Mouse (Mus musculus) liver, adult (tissue): ENCODE measurements around the gene Dtx1.

ENCODE experiments used
- GATA4 ChIP-seq: IDR thresholded peaks from 2 replicates; pipeline ENCODE4 v1.6.1; 2014; ENCODE audit warnings: mild to moderate bottlenecking, low read length; ENCODE audit not compliant: insufficient replicate concordance

The Dtx1 gene

DNA sequence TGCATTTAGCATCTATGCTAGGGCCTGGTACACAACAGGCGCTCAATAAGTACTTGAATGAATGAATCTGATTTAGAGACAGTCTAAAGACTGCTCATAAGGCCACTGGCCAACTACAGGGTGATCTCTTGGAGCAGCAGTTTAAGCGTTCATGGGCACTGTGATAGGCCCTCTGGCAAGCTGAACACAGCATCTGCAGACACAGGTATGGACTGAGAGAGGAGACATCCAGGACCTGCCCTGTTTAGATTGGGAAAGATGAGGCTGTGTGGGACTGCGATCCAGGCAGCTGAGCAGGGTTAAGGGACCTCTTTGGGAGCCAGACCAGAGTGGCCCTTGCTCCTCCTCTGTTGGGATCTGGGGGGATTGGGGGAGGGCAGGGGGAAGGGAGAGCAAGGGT is at the start of gene Dtx1:
Dtx1 (minus strand) TSS at position 101 of the 400 bp plus-strand sequence.
- no peak for TF ChIP-seq GATA4

DNA sequence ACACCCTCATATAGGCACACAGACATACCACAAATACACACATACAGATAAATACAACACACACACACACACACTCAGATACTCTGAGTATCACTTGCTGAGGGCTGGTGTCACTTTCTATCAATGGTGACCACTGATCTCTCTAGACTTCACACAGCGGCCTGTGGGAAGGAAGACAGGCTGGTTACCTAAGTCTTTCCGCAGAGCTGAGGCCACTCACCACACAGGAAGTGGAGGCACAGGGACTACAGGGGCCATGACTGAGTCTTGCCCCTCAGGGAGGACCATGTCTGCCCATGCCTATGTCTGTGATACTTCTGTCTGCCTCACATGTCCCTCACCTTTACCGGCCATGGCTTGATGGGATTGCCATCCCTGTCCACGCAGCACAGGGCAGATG is 42.5 kb upstream of the Dtx1 start:
- TF ChIP-seq GATA4: no peak

DNA sequence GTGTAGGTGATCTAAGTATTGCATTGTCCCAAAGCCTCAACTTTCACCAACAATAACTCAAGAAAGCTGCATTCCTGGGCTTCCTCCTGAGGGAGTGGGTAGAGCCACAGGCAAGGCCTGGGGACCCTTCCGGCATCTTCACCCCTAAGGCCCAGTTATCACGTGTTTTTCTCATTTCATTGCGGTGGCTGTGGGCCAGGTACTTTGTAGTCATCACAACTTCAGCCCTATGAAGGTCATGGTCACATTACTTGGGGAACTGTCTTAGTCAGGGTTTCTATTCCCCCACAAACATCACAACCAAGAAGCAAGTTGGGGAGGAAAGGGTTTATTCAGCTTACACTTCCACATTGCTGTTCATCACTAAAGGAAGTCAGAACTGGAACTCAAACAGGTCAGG is 41.1 kb upstream of the Dtx1 start:
- TF ChIP-seq GATA4: no peak

DNA sequence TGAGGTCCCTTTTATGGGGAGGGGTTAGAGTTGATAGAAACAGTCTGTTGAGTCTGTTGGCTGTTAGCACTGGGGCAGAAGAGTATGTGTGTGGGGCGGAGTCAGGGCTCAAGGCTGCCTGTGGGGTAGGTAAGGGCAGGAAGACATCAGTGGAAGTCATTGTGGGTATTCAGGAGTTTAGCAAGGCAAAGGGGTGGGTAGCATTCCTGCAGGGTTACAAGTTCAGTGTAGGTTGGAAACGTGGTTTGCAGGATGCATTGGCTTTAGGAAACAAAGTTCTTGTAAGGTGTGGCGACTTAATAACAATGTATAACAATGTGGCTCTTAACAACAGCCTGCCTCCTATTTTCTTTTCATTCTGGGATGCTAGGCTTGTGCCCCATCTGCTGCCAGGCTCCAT is 39.5 kb upstream of the Dtx1 start:
- TF ChIP-seq GATA4: no peak

GRCm38 (mm10) chr5:120749688-120750087 is 38.0 kb upstream of the Dtx1 start, which contains the start of gene Oas2:
Gene Oas2 (minus strand): TSS chr5:120749853.
- no peak for TF ChIP-seq GATA4

GRCm38 (mm10) chr5:120746451-120746850 is 34.7 kb upstream of the Dtx1 start:
- TF ChIP-seq GATA4: no peak

- TF ChIP-seq GATA4: no peak
These were observed 30.4 kb upstream of the Dtx1 start for GRCm38 (mm10) chr5:120742125-120742524.

DNA sequence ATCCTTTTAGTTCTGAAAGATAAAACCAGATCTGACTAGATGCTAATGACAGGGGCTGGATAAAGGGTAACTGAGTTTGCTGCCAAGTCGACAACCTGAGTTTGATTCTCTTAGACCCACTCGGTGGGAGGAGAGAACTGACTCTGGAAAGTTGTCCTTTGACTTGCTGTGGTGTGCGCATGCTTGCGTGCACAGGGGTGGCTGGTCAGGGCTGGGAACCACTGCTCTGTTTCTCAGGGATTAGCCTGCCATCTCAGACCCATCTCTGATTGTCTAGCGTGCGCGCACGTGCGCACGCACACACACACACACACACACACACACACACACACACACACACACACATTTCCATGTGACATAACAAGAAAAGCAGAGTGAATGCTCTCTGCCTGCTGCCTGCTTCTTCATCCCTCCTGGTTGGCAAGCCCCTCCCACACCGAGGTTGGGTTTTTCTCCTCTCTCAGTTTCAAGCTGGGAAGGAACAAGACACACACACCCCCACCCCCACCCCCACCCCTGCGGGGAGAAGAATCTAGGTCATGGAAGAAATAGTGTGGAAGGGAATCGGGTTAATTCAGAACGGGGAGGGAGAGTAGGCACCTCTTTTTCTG is 22.8 kb upstream of the Dtx1 start:
- TF ChIP-seq GATA4: no peak

DNA sequence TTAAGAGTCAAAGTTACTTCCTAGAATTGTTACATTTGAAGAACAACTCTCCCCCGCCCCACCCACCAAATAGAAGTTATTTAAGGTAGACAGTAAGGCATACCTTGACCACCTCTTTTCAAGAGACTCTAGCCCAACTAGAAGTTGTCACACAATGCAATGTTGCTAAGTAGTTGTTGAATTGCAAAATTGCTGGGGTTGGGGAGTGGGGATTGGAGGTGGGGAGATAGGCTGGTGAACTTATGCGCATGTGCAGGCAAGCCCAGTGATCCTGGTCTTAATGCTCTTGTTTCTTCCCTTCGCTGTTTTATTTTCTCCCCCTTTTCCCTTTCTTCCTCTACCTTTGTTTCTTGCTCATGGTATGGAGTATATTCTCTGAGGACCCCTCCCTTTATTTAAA is 22.0 kb upstream of the Dtx1 start:
- TF ChIP-seq GATA4: no peak

GRCm38 (mm10) chr5:120732740-120733139 is 21.0 kb upstream of the Dtx1 start:
- no peak for TF ChIP-seq GATA4

GRCm38 (mm10) chr5:120729319-120729718 is 17.6 kb upstream of the Dtx1 start:
- no peak for TF ChIP-seq GATA4

GRCm38 (mm10) chr5:120725811-120726455 is 14.2 kb upstream of the Dtx1 start:
- TF ChIP-seq GATA4: no peak

DNA sequence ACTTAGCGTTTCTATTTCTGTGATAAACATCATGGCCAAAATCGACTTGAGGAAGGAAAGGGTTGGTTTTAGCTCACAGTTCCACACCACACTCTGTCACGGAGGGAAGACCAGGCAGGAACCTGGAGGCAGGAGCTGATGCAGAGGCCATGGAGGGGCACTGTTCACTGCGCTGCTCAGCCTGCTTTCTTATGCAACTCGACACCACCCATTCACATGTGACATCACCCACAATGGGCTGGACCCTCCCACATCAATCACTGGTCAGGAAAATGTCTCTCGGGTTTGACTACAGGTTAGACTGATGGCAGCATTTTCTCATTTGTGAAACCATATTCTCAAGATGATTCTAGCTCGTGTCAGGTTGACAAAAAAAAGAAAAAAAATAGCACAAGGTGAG is 9.3 kb upstream of the Dtx1 start:
- TF ChIP-seq GATA4: no peak

GRCm38 (mm10) chr5:120718600-120719378 is 7.1 kb upstream of the Dtx1 start:
- TF ChIP-seq GATA4: no peak

GRCm38 (mm10) chr5:120717136-120717535 is 5.4 kb upstream of the Dtx1 start:
- no peak for TF ChIP-seq GATA4

DNA sequence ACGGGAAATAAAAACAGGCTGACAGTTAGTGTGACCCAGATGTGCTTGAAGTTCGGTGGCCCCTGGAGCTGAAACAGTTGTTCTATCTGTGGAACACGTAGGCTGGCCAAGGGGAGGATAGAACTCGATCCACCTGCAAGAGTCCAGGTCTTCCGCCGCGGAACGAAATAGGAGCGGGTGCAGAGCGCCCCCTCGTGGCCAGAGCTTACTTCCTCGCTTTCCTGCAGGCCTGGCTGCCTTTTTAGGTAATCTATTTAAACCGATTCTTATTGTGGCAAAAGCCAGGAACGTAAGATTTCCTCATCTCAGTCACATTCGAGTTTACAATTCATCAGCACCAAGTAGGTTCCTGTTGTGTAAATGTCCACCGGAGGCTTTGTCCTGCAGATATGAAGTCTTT is 2.6 kb upstream of the Dtx1 start:
- no peak for TF ChIP-seq GATA4

- no peak for TF ChIP-seq GATA4
These were observed 994 bp upstream of the Dtx1 start for GRCm38 (mm10) chr5:120712721-120713120.

- no peak for TF ChIP-seq GATA4
These were observed 311 bp downstream of the Dtx1 start for GRCm38 (mm10) chr5:120711416-120711815.
